Mouse (Mus musculus) kidney, adult 2 months (tissue): ENCODE measurements at regions not wholly inside any gene's neighbourhood (a gene's known extent, or its start where the extent isn't known, plus 50 kb on each side); places are given as distances from the start of the nearest gene placed in this dataset.

Experiments used
- CTCF ChIP-seq: fragments of 200-500 bp; conservative IDR thresholded peaks from 2 replicates; pipeline ENCODE4 v1.5.1; 2011; ENCODE audit warnings: low read depth, mild to moderate bottlenecking, control low read depth, low read length, moderate library complexity, mixed read lengths; ENCODE audit not compliant: insufficient read depth, insufficient read length
- POLR2A ChIP-seq: fragments of 200-500 bp; IDR thresholded peaks from one replicate; pipeline ENCODE4 v1.6.1; 2011; ENCODE audit warnings: low read depth, low read length, control low read depth

DNA sequence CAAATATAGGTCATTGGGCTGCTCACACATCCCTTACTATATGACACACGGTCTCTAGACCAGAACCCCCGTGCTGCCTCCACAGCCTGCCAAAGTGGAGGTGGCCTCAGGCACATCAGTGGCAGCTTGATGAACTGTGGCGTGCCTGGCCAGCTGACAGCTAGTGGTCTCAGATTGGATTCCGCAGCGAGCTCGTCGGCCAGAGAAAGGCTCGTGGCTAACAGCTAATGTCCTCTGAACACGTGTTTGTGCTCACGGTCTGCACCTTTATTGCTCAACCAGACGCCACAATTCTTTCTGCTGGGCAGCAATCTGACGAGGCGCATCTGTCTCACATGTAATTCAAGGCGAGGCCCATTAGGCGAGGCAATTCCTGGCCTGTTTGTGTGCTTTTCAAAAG lies 270.6 kb downstream of the Prex1 start:
- TF ChIP-seq CTCF = no peak
- TF ChIP-seq POLR2A = no peak
